Mouse (Mus musculus): Measurements from ENCODE around the gene Itpripl2.

GRCm38 (mm10) chr7:118448134-118448967 lies 43.4 kb downstream of the Itpripl2 start, which contains the start of gene Syt17:
- TF ChIP-seq CTCF (IDR thresholded peaks at IDR 0.05; ENCODE audit: low read depth, low read length) (no peak), GATA1 (IDR thresholded peaks at IDR 0.05; ENCODE audit: borderline replicate concordance, low read length) (no peak), TAL1 (conservative IDR thresholded peaks at IDR 0.05; ENCODE audit: low read depth, low read length) (no peak), GATA2 (IDR thresholded peaks at IDR 0.05; ENCODE audit: borderline replicate concordance, low read depth, low read length) (no peak)

Data from G1E (cell line).